Mouse (Mus musculus) natural killer cell, adult 2 months (primary cell): ENCODE data around the gene Fbxw2.
"Not testable (repeated sequence)": the region's sequence is repeated elsewhere in the genome, so short reads cannot be mapped to it uniquely, and the experiment has no call there.

Source experiments
- DNase-seq, 2 experiments: peaks; one replicate each; pipeline ENCODE4 v3.0.0; 2022; ENCODE audit warnings: low spot score in 2 of 2

The Fbxw2 gene

GRCm38 (mm10) chr2:34810775-34811174 is 15.3 kb downstream of the Fbxw2 start:
- DNase-seq = no peak

GRCm38 (mm10) chr2:34809568-34809967 is 16.5 kb downstream of the Fbxw2 start:
- DNase-seq = no peak

DNA sequence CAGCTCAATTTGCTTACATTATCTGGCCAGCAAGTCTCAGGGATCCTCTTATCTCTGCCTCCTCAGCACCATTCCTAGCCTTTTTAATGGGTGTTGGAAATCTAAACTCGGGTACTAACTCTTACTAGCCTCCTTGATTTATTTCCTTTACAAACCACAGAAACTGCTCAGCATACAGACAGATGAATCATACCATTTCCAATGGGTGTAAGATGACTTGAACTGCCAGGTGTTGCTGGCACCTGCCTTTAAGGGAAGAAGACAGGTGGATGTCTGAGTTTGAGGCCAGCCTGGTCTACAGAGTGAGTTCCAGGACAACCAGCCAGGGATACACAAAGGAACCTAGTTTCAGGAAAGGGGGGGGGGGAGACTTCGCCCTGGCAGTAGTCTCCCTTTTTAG is 18.1 kb downstream of the Fbxw2 start:
- no peak for DNase-seq

GRCm38 (mm10) chr2:34805364-34805950 is 20.7 kb downstream of the Fbxw2 start:
- DNase-seq = no peak

DNA sequence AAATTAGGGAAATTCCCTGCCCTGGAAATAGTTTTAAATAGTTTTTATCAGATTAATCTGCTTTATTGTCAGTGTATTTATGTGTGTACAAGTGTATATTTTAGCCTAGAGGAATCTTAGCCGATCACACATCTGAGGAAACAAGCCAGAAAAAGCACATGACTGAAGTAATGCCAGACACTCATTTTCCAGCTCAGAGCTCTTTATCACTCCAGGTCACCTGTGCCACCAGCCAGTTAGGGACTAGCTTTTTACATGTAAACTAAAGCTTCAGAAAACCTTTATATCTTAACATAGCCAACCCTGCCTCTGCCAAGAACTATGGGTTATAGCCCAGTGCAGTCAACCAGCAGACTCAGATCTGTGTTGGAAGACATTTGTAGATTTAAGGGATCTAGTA is 21.3 kb downstream of the Fbxw2 start:
- DNase-seq = no peak

DNA sequence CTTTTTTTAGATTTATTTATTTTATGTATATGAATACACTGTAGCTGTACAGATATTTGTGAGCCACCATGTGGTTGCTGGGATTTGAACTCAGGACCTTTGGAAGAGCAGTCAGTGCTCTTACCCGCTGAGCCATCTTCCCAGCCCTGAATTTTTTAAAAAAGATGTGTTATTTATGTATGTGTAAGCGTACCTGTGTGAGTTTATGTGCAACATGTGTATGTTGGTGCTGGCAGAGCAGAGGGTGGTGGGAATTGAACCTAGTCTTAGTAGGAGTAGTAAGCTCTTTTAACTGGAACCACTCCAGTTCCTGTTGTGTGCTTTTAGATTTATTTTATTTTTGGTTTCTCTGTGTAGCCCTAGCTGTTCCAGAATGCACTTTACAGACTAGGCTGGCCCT is 21.9 kb downstream of the Fbxw2 start:
- no peak for DNase-seq

- DNase-seq = no peak
Observed at GRCm38 (mm10) chr2:34803746-34804145, 22.4 kb downstream of the Fbxw2 start.

GRCm38 (mm10) chr2:34802565-34803245 is 23.4 kb downstream of the Fbxw2 start:
- DNase-seq = peak; percentile 39 to 43

DNA sequence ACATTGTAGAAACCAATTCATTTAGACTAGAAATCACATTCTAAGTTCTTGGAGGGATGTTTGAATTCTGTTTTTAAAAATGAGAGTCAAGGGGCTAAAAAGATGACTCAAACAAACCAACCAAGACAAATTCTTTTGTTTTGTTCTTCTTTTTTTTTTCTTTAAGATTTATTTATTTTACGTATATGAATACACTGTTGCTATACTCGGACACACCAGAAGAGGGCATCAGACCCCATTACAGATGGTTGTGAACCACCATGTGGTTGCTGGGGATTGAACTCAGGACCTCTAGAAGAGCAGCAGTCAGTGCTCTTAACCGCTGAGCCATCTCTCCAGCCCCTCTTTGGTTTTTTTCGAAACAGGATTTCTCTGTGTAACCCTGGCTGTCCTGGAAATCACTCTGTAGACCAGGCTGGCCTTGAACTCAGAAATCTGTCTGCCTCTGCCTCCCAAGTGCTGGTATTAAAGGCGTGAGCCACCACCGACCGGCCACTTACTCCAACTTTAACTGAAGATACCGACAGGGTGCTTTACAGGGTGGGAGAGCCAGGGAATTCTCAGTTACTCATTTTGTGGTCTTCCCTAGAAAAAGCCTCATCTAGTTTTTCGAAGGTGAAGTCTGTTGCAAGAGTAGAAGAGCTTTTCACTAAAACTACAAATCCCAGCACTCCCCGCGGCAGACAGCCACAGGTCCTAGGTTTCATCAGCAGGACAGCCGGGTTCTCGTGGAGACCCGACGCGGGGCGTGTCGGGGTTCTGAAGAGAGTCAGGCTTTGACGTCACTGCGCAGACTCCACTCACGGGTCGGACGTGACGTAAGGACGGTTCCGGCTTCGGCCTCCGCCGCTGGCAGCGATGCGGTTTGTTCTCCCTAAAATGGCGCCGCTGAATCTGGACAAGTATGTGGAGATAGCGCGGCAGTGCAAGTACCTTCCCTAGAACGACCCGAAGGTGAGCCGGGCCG is 24.3 kb downstream of the Fbxw2 start:
- DNase-seq = peak; percentile 96 to 97

DNA sequence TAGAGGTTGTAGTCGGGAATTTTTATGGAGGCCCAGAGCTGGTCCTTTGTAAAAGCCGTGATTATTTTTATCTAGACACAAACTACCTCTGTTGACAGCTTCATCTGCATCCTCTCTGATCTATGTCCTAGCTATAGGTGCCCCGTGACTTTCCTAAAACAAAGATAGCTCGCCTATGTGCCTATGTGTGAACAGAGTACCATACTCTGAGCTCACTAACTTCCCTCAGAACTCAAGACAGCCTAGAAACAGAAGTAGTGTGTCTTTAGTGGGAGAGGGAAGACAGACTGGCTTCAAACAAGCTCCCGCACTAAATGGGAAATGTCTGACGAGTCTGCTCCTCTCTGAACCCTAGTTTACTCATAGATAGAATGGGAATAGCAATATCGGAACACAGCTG is 25.7 kb downstream of the Fbxw2 start:
- DNase-seq = no peak

GRCm38 (mm10) chr2:34799357-34800256 is 26.5 kb downstream of the Fbxw2 start, which contains the start of gene Rabepk:
Rabepk (minus strand) TSS chr2:34799912.
- peak; percentile 67 to 75 for DNase-seq

- DNase-seq = no peak
Observed at GRCm38 (mm10) chr2:34795426-34795825, 30.7 kb downstream of the Fbxw2 start.

GRCm38 (mm10) chr2:34794511-34794910 is 31.6 kb downstream of the Fbxw2 start:
- no peak for DNase-seq

GRCm38 (mm10) chr2:34792543-34792942 is 33.6 kb downstream of the Fbxw2 start:
- not testable (repeated sequence) for DNase-seq

- peak; percentile 73 to 77 for DNase-seq
Observed at GRCm38 (mm10) chr2:34790282-34790681, 35.8 kb downstream of the Fbxw2 start.

DNA sequence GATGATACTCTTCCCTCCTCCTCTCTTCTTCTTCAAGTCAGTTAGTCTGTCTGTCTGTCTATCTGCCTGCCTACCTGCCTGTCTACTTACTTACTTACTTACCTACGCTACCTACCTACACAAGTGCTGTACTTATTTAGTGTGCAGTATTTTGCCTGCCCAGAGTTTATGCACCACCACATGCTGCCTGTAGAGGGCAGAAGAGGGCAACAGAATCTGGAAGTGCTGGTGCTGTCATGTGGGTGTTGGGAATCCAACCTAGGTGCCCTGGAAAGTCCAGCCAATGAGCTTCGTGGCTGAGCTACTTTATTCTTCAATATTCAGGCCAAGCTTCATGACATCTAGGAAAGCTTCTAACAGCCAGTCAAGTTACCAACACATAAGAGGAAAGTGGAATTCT is 42.0 kb downstream of the Fbxw2 start:
- DNase-seq = peak; percentile 48 to 65

DNA sequence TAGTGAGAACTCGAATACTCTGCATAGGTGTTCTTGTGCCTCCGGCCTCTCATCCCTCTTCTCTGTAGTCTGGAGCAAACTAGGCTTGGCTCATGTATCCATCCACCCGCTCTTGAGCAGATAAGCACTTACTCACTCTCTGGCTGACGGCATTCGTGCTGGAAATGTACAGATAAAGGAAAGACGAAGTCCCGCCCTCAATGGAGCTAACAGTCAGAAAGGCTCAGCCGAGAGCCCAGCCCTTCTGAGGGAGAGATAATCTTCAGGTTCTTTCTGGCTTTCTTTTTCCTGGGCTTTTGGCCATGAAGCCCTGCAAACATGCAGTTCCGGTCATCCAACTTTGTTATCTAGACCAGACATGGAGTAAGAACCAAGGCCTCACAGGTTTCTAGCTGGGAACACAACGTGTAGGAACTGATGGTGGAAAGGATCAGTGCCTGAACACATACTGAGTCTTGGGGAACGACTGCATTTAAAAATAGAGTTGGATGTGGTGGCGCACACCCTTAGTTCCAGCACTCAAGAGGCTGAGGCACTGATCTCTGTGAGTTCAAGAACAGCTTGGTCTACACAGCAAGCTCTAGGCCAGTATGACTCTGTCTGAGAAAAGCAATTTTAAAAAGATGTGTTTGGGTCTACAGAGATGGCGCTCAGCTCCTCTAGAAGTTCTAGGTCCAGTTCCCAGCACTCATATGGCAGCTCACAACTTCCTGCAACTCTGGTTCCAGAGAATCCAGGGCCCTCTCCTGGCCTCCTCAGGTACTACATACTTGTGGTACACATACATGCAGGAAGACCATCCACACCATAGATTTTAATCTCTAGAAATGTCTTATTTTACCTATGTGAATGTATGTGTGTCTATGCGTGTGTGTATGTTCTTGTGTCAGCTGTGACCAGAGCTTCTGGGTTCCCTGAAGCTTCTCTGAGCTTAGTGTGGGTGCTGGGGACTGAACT is 42.8 kb downstream of the Fbxw2 start:
- DNase-seq = no peak

- no peak for DNase-seq
Observed at GRCm38 (mm10) chr2:34777237-34777868, 48.8 kb downstream of the Fbxw2 start.

- DNase-seq = no peak
Observed at GRCm38 (mm10) chr2:34774493-34774892, 51.6 kb downstream of the Fbxw2 start.

GRCm38 (mm10) chr2:34773673-34774072 is 52.4 kb downstream of the Fbxw2 start:
- no peak for DNase-seq
